Mouse (Mus musculus): Measurements from ENCODE around the gene Loxl3. TPM values are rescaled to one million over a fixed set of nuclear protein-coding genes. Genes with fewer than 3 reads are reported as not detected.
A peak's percentile ranks its signal among the peaks of the same experiment; 100 is the strongest.

Gene Loxl3
- total RNA-seq, 2 experiments from 2014 or later = 6.9 to 7.4 TPM

GRCm38 (mm10) chr6:83014482-83015466 lies 19.2 kb upstream of the Loxl3 start:
- intact Hi-C loops (cut with DNase I; ENCODE audit: low total_unique reads) = no loop called here

GRCm38 (mm10) chr6:83015749-83016148 lies 18.2 kb upstream of the Loxl3 start:
- no peak for DNase-seq
- intact Hi-C loops (cut with DNase I; ENCODE audit: low total_unique reads) = no loop called here

More at GRCm38 (mm10) chr6:83014482-83015466, 19.2 kb upstream of the Loxl3 start:
- no peak for DNase-seq

GRCm38 (mm10) chr6:83017190-83017589 lies 16.8 kb upstream of the Loxl3 start:
- intact Hi-C loops (cut with DNase I; ENCODE audit: low total_unique reads) = no loop called here

GRCm38 (mm10) chr6:83019044-83019443 lies 14.9 kb upstream of the Loxl3 start:
- intact Hi-C loops (cut with DNase I; ENCODE audit: low total_unique reads) = no loop called here

More at GRCm38 (mm10) chr6:83017190-83017589, 16.8 kb upstream of the Loxl3 start:
- DNase-seq = peak; percentile 71

GRCm38 (mm10) chr6:83020121-83020520 lies 13.9 kb upstream of the Loxl3 start:
- intact Hi-C loops (cut with DNase I; ENCODE audit: low total_unique reads) = no loop called here
- DNase-seq = no peak

More at GRCm38 (mm10) chr6:83019044-83019443, 14.9 kb upstream of the Loxl3 start:
- no peak for DNase-seq

- no peak for DNase-seq
- intact Hi-C loops (cut with DNase I; ENCODE audit: low total_unique reads) = no loop called here
Observed at GRCm38 (mm10) chr6:83020836-83021593, 13.0 kb upstream of the Loxl3 start.

- intact Hi-C loops (cut with DNase I; ENCODE audit: low total_unique reads) = no loop called here
- no peak for DNase-seq
Observed at GRCm38 (mm10) chr6:83023008-83023407, 11.0 kb upstream of the Loxl3 start.

GRCm38 (mm10) chr6:83023786-83024185 lies 10.2 kb upstream of the Loxl3 start:
- no peak for DNase-seq
- intact Hi-C loops (cut with DNase I; ENCODE audit: low total_unique reads) = no loop called here

GRCm38 (mm10) chr6:83024421-83024820 lies 9.6 kb upstream of the Loxl3 start:
- intact Hi-C loops (cut with DNase I; ENCODE audit: low total_unique reads) = no loop called here
- DNase-seq = no peak

GRCm38 (mm10) chr6:83025221-83025620 lies 8.8 kb upstream of the Loxl3 start:
- intact Hi-C loops (cut with DNase I; ENCODE audit: low total_unique reads) = no loop called here
- DNase-seq = no peak

- intact Hi-C loops (cut with DNase I; ENCODE audit: low total_unique reads) = no loop called here
- no peak for DNase-seq
Observed at GRCm38 (mm10) chr6:83027293-83027692, 6.7 kb upstream of the Loxl3 start.

- intact Hi-C loops (cut with DNase I; ENCODE audit: low total_unique reads) = no loop called here
- peak; percentile 59 for DNase-seq
Observed at GRCm38 (mm10) chr6:83027706-83028105, 6.3 kb upstream of the Loxl3 start.

- no peak for DNase-seq
- intact Hi-C loops (cut with DNase I; ENCODE audit: low total_unique reads) = no loop called here
Observed at GRCm38 (mm10) chr6:83029777-83030176, 4.2 kb upstream of the Loxl3 start.

GRCm38 (mm10) chr6:83031111-83031510 lies 2.9 kb upstream of the Loxl3 start:
- intact Hi-C loops (cut with DNase I; ENCODE audit: low total_unique reads) = no loop called here
- no peak for DNase-seq

- DNase-seq = no peak
- intact Hi-C loops (cut with DNase I; ENCODE audit: low total_unique reads) = no loop called here
Observed at GRCm38 (mm10) chr6:83031921-83032590, 1.9 kb upstream of the Loxl3 start.

- intact Hi-C loops (cut with DNase I; ENCODE audit: low total_unique reads) = no loop called here
- peak; percentile 36 for DNase-seq
Observed at GRCm38 (mm10) chr6:83032769-83033191, 1.2 kb upstream of the Loxl3 start.

- intact Hi-C loops (cut with DNase I; ENCODE audit: low total_unique reads) = no loop called here
- no peak for DNase-seq
Observed at GRCm38 (mm10) chr6:83034463-83035055, 586 bp downstream of the Loxl3 start.

GRCm38 (mm10) chr6:83037188-83037587 lies 3.2 kb downstream of the Loxl3 start:
- intact Hi-C loops (cut with DNase I; ENCODE audit: low total_unique reads) = no loop called here
- DNase-seq = no peak

- DNase-seq = peak; percentile 89
- intact Hi-C loops (cut with DNase I; ENCODE audit: low total_unique reads) = no loop called here
Observed at GRCm38 (mm10) chr6:83038496-83039012, 4.6 kb downstream of the Loxl3 start.
